In the genomic region with DNA sequence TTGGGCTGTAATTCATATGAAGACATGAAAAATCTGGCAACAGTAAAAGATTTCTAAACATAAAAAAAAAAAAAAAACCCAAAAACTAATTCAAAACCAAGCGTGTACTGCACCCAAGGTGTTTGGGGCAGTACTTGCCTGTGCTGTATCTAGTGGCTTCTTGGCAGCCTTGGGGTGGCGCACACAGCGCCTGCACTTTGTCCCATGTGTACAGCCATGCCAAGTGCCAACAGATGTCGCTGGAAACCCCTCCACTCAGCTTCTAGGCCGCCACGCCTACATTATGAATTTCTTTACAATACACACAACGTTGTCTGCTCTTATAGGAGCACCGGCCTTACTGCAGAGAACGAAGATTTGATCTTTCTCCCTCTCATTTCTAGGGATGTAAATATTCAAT, we compare ENCODE assay signal across 20 mouse cellular contexts.
A peak's percentile ranks its signal among the peaks of the same experiment; 100 is the strongest.
DNase-seq lines count a peak whose midpoint lies in the region; ATAC-seq and TF ChIP-seq lines count a peak whose summit lies in the region.
"Had no signal": no experiment of that assay in that cellular context is flagged by ENCODE, and none has a peak within 500 bp of the region (broad histone marks: within the 10 kb centered on the region; RNA-seq: fewer than 3 reads in every experiment).

No protein-coding gene starts in this region.

- H3K27ac ChIP-seq in forebrain, embryonic 15.5 days (replicated peaks), result no peak overlapping the region
- no peak overlapping the region for H3K27ac ChIP-seq in forebrain, embryonic 11.5 days (ENCODE audit: low read depth, low read length)
- peak overlapping the region; percentile 69 for H3K27ac ChIP-seq in layer of hippocampus, adult 2 months
- H3K27ac ChIP-seq in midbrain, embryonic 13.5 days, result no peak overlapping the region
- H3K27ac ChIP-seq in midbrain, embryonic 10.5 days (replicated peaks), result no peak overlapping the region
- H3K27ac ChIP-seq: heart, adult 2 months; heart, embryonic 15.5 days had no signal

- no peak overlapping the region for H3K9ac ChIP-seq in forebrain, embryonic 15.5 days (replicated peaks)
- no peak overlapping the region for H3K9ac ChIP-seq in forebrain, embryonic 11.5 days (ENCODE audit: low read length)
- no peak overlapping the region for H3K9ac ChIP-seq in midbrain, embryonic 13.5 days (replicated peaks)
- H3K9ac ChIP-seq: heart, embryonic 15.5 days; hindbrain, embryonic 15.5 days had no signal

- no peaks in the 10 kb centered on the region for H3K9me3 ChIP-seq in forebrain, embryonic 15.5 days
- H3K9me3 ChIP-seq in forebrain, embryonic 11.5 days (ENCODE audit: control insufficient read depth, low read length), result no peaks in the 10 kb centered on the region
- H3K9me3 ChIP-seq in midbrain, embryonic 13.5 days, result no peaks in the 10 kb centered on the region
- H3K9me3 ChIP-seq in midbrain, embryonic 10.5 days (replicated peaks), result no peaks in the 10 kb centered on the region
- H3K9me3 ChIP-seq: heart, embryonic 15.5 days; hindbrain, embryonic 15.5 days had no signal

- H3K4me3 ChIP-seq in forebrain, embryonic 15.5 days, result no peak overlapping the region
- no peak overlapping the region for H3K4me3 ChIP-seq in forebrain, embryonic 11.5 days (ENCODE audit: low read depth, low read length)
- H3K4me3 ChIP-seq in layer of hippocampus, adult 2 months, result no peak overlapping the region
- H3K4me3 ChIP-seq in midbrain, embryonic 13.5 days (replicated peaks), result no peak overlapping the region
- no peak overlapping the region for H3K4me3 ChIP-seq in midbrain, embryonic 10.5 days
- H3K4me3 ChIP-seq: embryonic facial prominence, embryonic 10.5 days; heart, adult 2 months; heart, embryonic 15.5 days; hindbrain, embryonic 15.5 days had no signal

- peaks cover 14% of the 10 kb centered on the region for H3K4me1 ChIP-seq in forebrain, embryonic 15.5 days
- peaks cover 2% of the 10 kb centered on the region for H3K4me1 ChIP-seq in forebrain, embryonic 11.5 days (replicated peaks; ENCODE audit: control insufficient read depth, insufficient read depth, low read length)
- H3K4me1 ChIP-seq in midbrain, embryonic 13.5 days (replicated peaks), result peaks cover 26% of the 10 kb centered on the region
- peaks cover 16% of the 10 kb centered on the region for H3K4me1 ChIP-seq in midbrain, embryonic 10.5 days
- H3K4me1 ChIP-seq: heart, embryonic 15.5 days had no signal

- ATAC-seq in forebrain, embryonic 15.5 days (replicated peaks), result peak; percentile 59
- no peak for ATAC-seq in forebrain, embryonic 11.5 days (replicated peaks; ENCODE audit: low FRiP score)
- ATAC-seq in midbrain, embryonic 13.5 days, result peak; percentile 68; the same call in 1 of the 2 replicates
- ATAC-seq: activated CD4-positive, CD25-positive, alpha-beta regulatory T cell, adult 4 months; Patski had no signal

- 58% methylated on average over 9 of the region's 9 CpGs for WGBS in forebrain, embryonic 15.5 days
- WGBS in forebrain, embryonic 11.5 days, result 89% methylated on average over 9 of the region's 9 CpGs
- 69% methylated on average over 9 of the region's 9 CpGs for WGBS in midbrain, embryonic 13.5 days
- WGBS in midbrain, embryonic 10.5 days, result 92% methylated on average over 9 of the region's 9 CpGs

- no peaks in the 10 kb centered on the region for H3K36me3 ChIP-seq in forebrain, embryonic 15.5 days
- H3K36me3 ChIP-seq in forebrain, embryonic 11.5 days (ENCODE audit: control insufficient read depth, insufficient read depth, low read length), result no peaks in the 10 kb centered on the region
- no peaks in the 10 kb centered on the region for H3K36me3 ChIP-seq in midbrain, embryonic 13.5 days
- H3K36me3 ChIP-seq in midbrain, embryonic 10.5 days, result no peaks in the 10 kb centered on the region
- H3K36me3 ChIP-seq: embryonic facial prominence, embryonic 10.5 days; heart, embryonic 15.5 days; hindbrain, embryonic 15.5 days had no signal

- no peak for TF ChIP-seq CTCF in layer of hippocampus, adult 2 months (conservative IDR thresholded peaks at IDR 0.05)

- no peak for DNase-seq in forebrain, embryonic 11.5 days (ENCODE audit: low spot score)
- DNase-seq in layer of hippocampus, adult 2 months (ENCODE audit: low spot score in 2 of 2), result no peak
- no peak for DNase-seq in layer of hippocampus, postnatal 36 days
- DNase-seq in midbrain, embryonic 10.5 days (ENCODE audit: low spot score), result no peak
- no peak for DNase-seq in testis, postnatal 10 days (ENCODE audit: low spot score)
- DNase-seq: adrenal gland, adult 2 months; adrenal gland, postnatal 25 days; cerebellum, adult 2 months; gastrocnemius, postnatal 14 days; heart, adult 2 months; heart, postnatal 14 days had no signal

- no peaks in the 10 kb centered on the region for H3K27me3 ChIP-seq in forebrain, embryonic 15.5 days
- H3K27me3 ChIP-seq in forebrain, embryonic 11.5 days (ENCODE audit: control insufficient read depth, insufficient read depth, low read length), result no peaks in the 10 kb centered on the region
- no peaks in the 10 kb centered on the region for H3K27me3 ChIP-seq in midbrain, embryonic 13.5 days
- H3K27me3 ChIP-seq in midbrain, embryonic 10.5 days (ENCODE audit: low read depth, poor library complexity, severe bottlenecking), result no peaks in the 10 kb centered on the region
- H3K27me3 ChIP-seq: CH12.LX; heart, embryonic 15.5 days; hindbrain, embryonic 15.5 days; Patski had no signal

- H3K4me2 ChIP-seq in forebrain, embryonic 15.5 days (replicated peaks), result no peak overlapping the region
- H3K4me2 ChIP-seq in forebrain, embryonic 11.5 days (ENCODE audit: low read depth, low read length, severe bottlenecking), result no peak overlapping the region
- H3K4me2 ChIP-seq in midbrain, embryonic 13.5 days (replicated peaks), result no peak overlapping the region
- H3K4me2 ChIP-seq: heart, embryonic 11.5 days; heart, embryonic 15.5 days; hindbrain, embryonic 15.5 days had no signal
